Mouse (Mus musculus): ENCODE measurements around the gene Rmi1. TPM values are rescaled to one million over a fixed set of nuclear protein-coding genes. Genes with fewer than 3 reads are reported as not detected.

Gene Rmi1
- polyA plus RNA-seq, 1 experiment from 2014 or later, result 23.5 TPM

MicroRNAs encoded within 50 kb of the gene (microRNA counts, 519-probe panel; counts per million panel counts)
- 2,434 counts per million, percentile 46 among the panel's probes with 10 or more counts for microRNA mmu-miR-7a

Small RNA genes lying within 50 kb of the gene (microRNA-seq; reads per million reads assigned to microRNA genes)
- 71.3 reads per million, percentile 49 among the genes with 10 or more reads in this experiment for gene Mir7-1 (ENCODE audit: borderline number of aligned reads)

Other genes with a start within 250 kb of the Rmi1 start
- gene Idnk, start 244.6 kb upstream of the Rmi1 start, polyA plus RNA-seq (2014; fragmentation: Nextera tagmentation; extraction: Ambion mirVana), result 29.8 and 31.3 TPM in 2 replicates
- 89.4 and 91.9 TPM in 2 replicates for gene Ubqln1, start 186.6 kb upstream of the Rmi1 start, polyA plus RNA-seq (2014; fragmentation: Nextera tagmentation; extraction: Ambion mirVana)
- gene Gkap1, start 126.5 kb upstream of the Rmi1 start, polyA plus RNA-seq (2014; fragmentation: Nextera tagmentation; extraction: Ambion mirVana), result 26.3 and 28.6 TPM in 2 replicates
- 0.98 and 1.7 TPM in 2 replicates for gene Kif27, start 43.1 kb upstream of the Rmi1 start, polyA plus RNA-seq (2014; fragmentation: Nextera tagmentation; extraction: Ambion mirVana)
- gene 2210016F16Rik, start 17.0 kb upstream of the Rmi1 start, polyA plus RNA-seq (2014; fragmentation: Nextera tagmentation; extraction: Ambion mirVana), result 29.1 and 30.3 TPM in 2 replicates
- gene Hnrnpk, start 1.1 kb downstream of the Rmi1 start, polyA plus RNA-seq (2014; fragmentation: Nextera tagmentation; extraction: Ambion mirVana), result 1,259 and 1,407 TPM in 2 replicates
- 0.04 and 0.14 TPM in 2 replicates for gene Slc28a3, start 208.6 kb downstream of the Rmi1 start, polyA plus RNA-seq (2014; fragmentation: Nextera tagmentation; extraction: Ambion mirVana)

All from embryonic facial prominence, embryonic 14.5 days (tissue).